Mouse (Mus musculus): ENCODE data around the gene Lnx1.

DNA sequence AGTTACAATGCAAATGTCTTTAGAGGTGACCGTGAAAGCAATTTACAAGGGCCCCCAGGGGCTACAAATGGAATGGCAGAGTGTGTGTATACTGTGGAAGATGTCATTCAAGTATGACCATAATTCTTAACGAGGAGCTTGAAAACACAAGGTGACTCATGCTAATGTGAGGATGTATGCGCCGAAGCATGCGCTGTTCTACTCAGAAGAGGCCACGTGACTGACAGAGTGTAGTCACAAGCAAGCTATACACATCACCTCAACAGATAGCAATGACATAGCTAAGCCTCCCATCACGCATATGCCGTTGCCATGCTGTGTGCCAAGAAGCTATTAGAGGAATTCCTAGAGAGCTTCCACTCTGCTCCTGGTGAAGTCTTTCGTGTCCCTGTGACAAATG lies 5.2 kb downstream of the Lnx1 start:
- no peak for TF ChIP-seq CTCF (IDR thresholded peaks at IDR 0.05)
- no peak for TF ChIP-seq EP300 (IDR thresholded peaks at IDR 0.05)

Measured in lung, postnatal 0 days (tissue).